Mouse (Mus musculus): ENCODE results near the gene Cdca5. TPM values are rescaled to one million over a fixed set of nuclear protein-coding genes. Genes with fewer than 3 reads are reported as not detected.

The Cdca5 gene
- total RNA-seq (2012; rRNA removed) = 50.7 and 52.1 TPM in 2 replicates

GRCm38 (mm10) chr19:6084478-6085248, at the start of gene Cdca5, which contains the start of gene Zfpl1:
TSS of gene Cdca5 (plus strand) at chr19:6084983.
TSS of gene Zfpl1 (minus strand) at chr19:6084956.
- Histone ChIP-seq H3K9me3 (ENCODE audit: control insufficient read depth, insufficient read depth, low read depth, low read length) (no peaks in the 10 kb centered on the region), H3K27ac (ENCODE audit: insufficient read depth, low read depth, low read length, poor library complexity, severe bottlenecking) (peak within 1 kb of the TSS; percentile 96), H3K4me3 (ENCODE audit: insufficient read depth in 1 of 2, low read depth in 1 of 2, low read length in 2 of 2, poor library complexity in 1 of 2, severe bottlenecking in 1 of 2) (peak within 1 kb of the TSS; percentile 89 to 91), H3K4me1 (ENCODE audit: control insufficient read depth in 2 of 2, insufficient read depth in 2 of 2, low read length in 2 of 2, poor library complexity in 1 of 2) (peaks cover 7 to 19% of the 10 kb centered on the region in 2 experiments; a peak in 3 of 4 replicates), H3K9ac (ENCODE audit: insufficient read depth, low read depth, low read length, poor library complexity, severe bottlenecking) (peak within 1 kb of the TSS; percentile 97), H3K36me3 (ENCODE audit: control insufficient read depth, insufficient read depth, low read length, poor library complexity, severe bottlenecking) (peaks cover 53% of the 10 kb centered on the region)
- peak; percentile 96 for DNase-seq (ENCODE audit: low read depth, low spot score)
- in situ Hi-C loops (cut with MboI; ENCODE audit: low sequenced_read_pairs in 2 of 2, unreplicated experiment in 2 of 2) = no loop called here
- TF ChIP-seq MAFK (IDR thresholded peaks at IDR 0.05; ENCODE audit: insufficient read depth, low read depth, low read length) = peak; percentile 48; the same call in 1 of the 2 replicates
- no peak for TF ChIP-seq ZNF384 (IDR thresholded peaks at IDR 0.05; ENCODE audit: low read depth, low read length)
- peak; percentile 94 for TF ChIP-seq HCFC1 (IDR thresholded peaks at IDR 0.05; ENCODE audit: borderline replicate concordance, insufficient read depth, low read length)
- TF ChIP-seq CHD2 (IDR thresholded peaks at IDR 0.05; ENCODE audit: low read depth, low read length) = peak; percentile 67; the same call in 1 of the 2 replicates

- Histone ChIP-seq H3K36me3 (ENCODE audit: control insufficient read depth, insufficient read depth, low read length, poor library complexity, severe bottlenecking) (no peaks in the 10 kb centered on the region), H3K4me1 (ENCODE audit: control insufficient read depth in 2 of 2, insufficient read depth in 2 of 2, low read length in 2 of 2, poor library complexity in 1 of 2) (peaks cover 2 to 3% of the 10 kb centered on the region in 2 experiments; a peak in 1 of 4 replicates), H3K9me3 (ENCODE audit: control insufficient read depth, insufficient read depth, low read depth, low read length) (no peaks in the 10 kb centered on the region), H3K27ac (ENCODE audit: insufficient read depth, low read depth, low read length, poor library complexity, severe bottlenecking) (no peak overlapping the region), H3K9ac (ENCODE audit: insufficient read depth, low read depth, low read length, poor library complexity, severe bottlenecking) (no peak overlapping the region), H3K4me3 (ENCODE audit: insufficient read depth in 1 of 2, low read depth in 1 of 2, low read length in 2 of 2, poor library complexity in 1 of 2, severe bottlenecking in 1 of 2) (no peak overlapping the region)
- TF ChIP-seq MAFK (IDR thresholded peaks at IDR 0.05; ENCODE audit: insufficient read depth, low read depth, low read length) (no peak), CHD2 (IDR thresholded peaks at IDR 0.05; ENCODE audit: low read depth, low read length) (no peak), HCFC1 (IDR thresholded peaks at IDR 0.05; ENCODE audit: borderline replicate concordance, insufficient read depth, low read length) (no peak), ZNF384 (IDR thresholded peaks at IDR 0.05; ENCODE audit: low read depth, low read length) (no peak), ZC3H11A (IDR thresholded peaks at IDR 0.05; ENCODE audit: borderline replicate concordance, low read depth, low read length) (no peak)
- no peak for DNase-seq (ENCODE audit: low read depth, low spot score)
- in situ Hi-C loops (cut with MboI; ENCODE audit: low sequenced_read_pairs in 2 of 2, unreplicated experiment in 2 of 2) = no loop called here
Measured at GRCm38 (mm10) chr19:6035966-6036585, 48.7 kb upstream of the Cdca5 start.

DNA sequence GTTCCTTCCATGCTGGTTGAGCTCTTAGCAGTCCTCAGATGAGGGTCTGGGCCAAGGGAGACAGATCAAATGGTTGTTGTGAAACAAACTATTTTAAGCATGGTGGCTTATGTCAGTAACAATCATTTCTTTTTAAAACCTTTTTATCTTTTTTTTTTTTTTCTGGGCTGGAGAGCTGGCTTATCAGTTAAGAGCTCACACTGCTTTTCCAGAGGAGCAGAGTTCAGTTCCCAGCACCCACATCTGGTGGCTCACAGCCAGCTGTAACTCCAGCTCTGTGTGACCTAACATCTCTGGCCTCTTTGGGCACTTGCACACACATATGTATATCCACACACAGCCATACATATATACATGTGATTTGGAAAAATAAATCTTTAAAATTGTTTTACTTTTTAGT, 47.1 kb upstream of the Cdca5 start:
- no peak for DNase-seq (ENCODE audit: low read depth, low spot score)
- in situ Hi-C loops (cut with MboI; ENCODE audit: low sequenced_read_pairs in 2 of 2, unreplicated experiment in 2 of 2) = no loop called here
- no peak overlapping the region for H3K27ac ChIP-seq (ENCODE audit: insufficient read depth, low read depth, low read length, poor library complexity, severe bottlenecking)

GRCm38 (mm10) chr19:6038326-6038725, 46.5 kb upstream of the Cdca5 start:
- Histone ChIP-seq H3K9me3 (ENCODE audit: control insufficient read depth, insufficient read depth, low read depth, low read length) (no peaks in the 10 kb centered on the region), H3K36me3 (ENCODE audit: control insufficient read depth, insufficient read depth, low read length, poor library complexity, severe bottlenecking) (no peaks in the 10 kb centered on the region), H3K27ac (ENCODE audit: insufficient read depth, low read depth, low read length, poor library complexity, severe bottlenecking) (no peak overlapping the region), H3K4me1 (ENCODE audit: control insufficient read depth in 2 of 2, insufficient read depth in 2 of 2, low read length in 2 of 2, poor library complexity in 1 of 2) (no peaks in the 10 kb centered on the region; a peak in 1 of 4 replicates), H3K4me3 (ENCODE audit: insufficient read depth in 1 of 2, low read depth in 1 of 2, low read length in 2 of 2, poor library complexity in 1 of 2, severe bottlenecking in 1 of 2) (no peak overlapping the region), H3K9ac (ENCODE audit: insufficient read depth, low read depth, low read length, poor library complexity, severe bottlenecking) (no peak overlapping the region)
- TF ChIP-seq HCFC1 (IDR thresholded peaks at IDR 0.05; ENCODE audit: borderline replicate concordance, insufficient read depth, low read length) = no peak
- no peak for TF ChIP-seq ZNF384 (IDR thresholded peaks at IDR 0.05; ENCODE audit: low read depth, low read length)
- no peak for TF ChIP-seq MAFK (IDR thresholded peaks at IDR 0.05; ENCODE audit: insufficient read depth, low read depth, low read length)
- TF ChIP-seq ZC3H11A (IDR thresholded peaks at IDR 0.05; ENCODE audit: borderline replicate concordance, low read depth, low read length) = no peak
- TF ChIP-seq CHD2 (IDR thresholded peaks at IDR 0.05; ENCODE audit: low read depth, low read length) = no peak
- DNase-seq (ENCODE audit: low read depth, low spot score) = no peak
- in situ Hi-C loops (cut with MboI; ENCODE audit: low sequenced_read_pairs in 2 of 2, unreplicated experiment in 2 of 2) = no loop called here

More for the DNA sequence above, 47.1 kb upstream of the Cdca5 start:
- H3K4me3 ChIP-seq (ENCODE audit: insufficient read depth in 1 of 2, low read depth in 1 of 2, low read length in 2 of 2, poor library complexity in 1 of 2, severe bottlenecking in 1 of 2) = no peak overlapping the region
- no peak for TF ChIP-seq HCFC1 (IDR thresholded peaks at IDR 0.05; ENCODE audit: borderline replicate concordance, insufficient read depth, low read length)
- TF ChIP-seq ZNF384 (IDR thresholded peaks at IDR 0.05; ENCODE audit: low read depth, low read length) = no peak
- TF ChIP-seq CHD2 (IDR thresholded peaks at IDR 0.05; ENCODE audit: low read depth, low read length) = no peak
- no peak for TF ChIP-seq MAFK (IDR thresholded peaks at IDR 0.05; ENCODE audit: insufficient read depth, low read depth, low read length)
- no peak for TF ChIP-seq ZC3H11A (IDR thresholded peaks at IDR 0.05; ENCODE audit: borderline replicate concordance, low read depth, low read length)
- no peaks in the 10 kb centered on the region; a peak in 1 of 4 replicates for H3K4me1 ChIP-seq (ENCODE audit: control insufficient read depth in 2 of 2, insufficient read depth in 2 of 2, low read length in 2 of 2, poor library complexity in 1 of 2)
- H3K9me3 ChIP-seq (ENCODE audit: control insufficient read depth, insufficient read depth, low read depth, low read length) = no peaks in the 10 kb centered on the region
- no peaks in the 10 kb centered on the region for H3K36me3 ChIP-seq (ENCODE audit: control insufficient read depth, insufficient read depth, low read length, poor library complexity, severe bottlenecking)
- no peak overlapping the region for H3K9ac ChIP-seq (ENCODE audit: insufficient read depth, low read depth, low read length, poor library complexity, severe bottlenecking)
